Mouse (Mus musculus): ENCODE data around the gene Plekha7.

The Plekha7 gene

DNA sequence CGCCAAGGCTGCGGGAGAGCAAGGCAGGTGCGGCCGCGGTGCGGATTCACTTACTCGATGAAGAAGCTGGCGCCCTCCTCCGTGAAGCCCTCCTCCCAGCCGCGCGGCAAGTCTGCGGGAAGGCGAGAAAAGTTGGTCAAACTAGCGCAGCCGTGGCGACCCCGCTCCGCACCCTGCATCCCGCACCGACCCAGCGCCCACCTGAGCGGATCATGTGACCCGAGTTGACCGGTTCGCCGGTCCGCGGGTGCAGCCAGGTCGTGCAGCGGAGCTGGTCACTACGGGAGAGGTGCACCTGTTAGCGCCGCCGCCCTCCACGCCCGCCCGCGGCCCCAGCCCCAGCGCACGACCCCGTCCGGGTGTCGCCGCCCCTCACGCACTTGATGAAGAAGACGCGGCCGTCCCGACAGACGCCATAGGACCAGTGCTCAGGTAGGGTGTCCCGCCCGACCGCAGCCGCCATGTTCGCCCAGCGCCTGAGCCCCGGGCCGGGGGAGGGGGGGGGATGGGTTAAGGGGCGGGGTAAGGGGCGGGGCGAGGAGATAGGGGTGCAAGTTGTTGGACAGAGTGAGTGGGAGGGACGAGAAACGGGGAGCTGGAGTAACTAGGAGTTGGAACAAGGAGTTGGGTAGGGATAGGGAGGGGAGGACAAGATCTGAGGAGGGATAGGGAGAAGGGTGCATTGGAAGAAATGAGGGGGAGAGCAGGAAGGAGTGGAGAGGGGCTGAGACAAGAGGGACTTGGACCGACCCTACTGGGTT is at the start of gene Plekha7:
Gene Plekha7, minus strand, starts transcription at position 506 of the 761 bp plus-strand sequence.
- no peak for DNase-seq (ENCODE audit: low spot score in 2 of 2)

DNA sequence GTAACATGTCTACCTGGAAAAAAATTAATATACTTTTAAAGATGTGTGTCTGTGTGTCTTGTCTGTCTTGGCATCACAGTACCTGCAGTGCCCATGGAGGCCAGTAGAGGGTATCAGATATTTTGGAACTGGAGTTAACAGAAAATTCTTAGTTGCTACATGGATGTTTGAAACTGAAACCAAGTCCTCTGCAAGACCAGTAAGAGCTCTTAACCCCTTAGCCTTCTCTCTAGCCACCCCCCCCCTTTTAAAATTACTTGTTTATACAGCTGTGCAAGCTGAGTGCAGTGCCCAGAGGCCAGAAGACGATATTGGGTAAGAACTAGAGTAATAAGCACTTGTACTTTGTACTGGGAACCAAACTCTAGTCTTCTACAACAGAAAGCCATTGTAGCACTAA is 28.1 kb upstream of the Plekha7 start:
- DNase-seq (ENCODE audit: low spot score in 2 of 2), result peak in 1 of 2 experiments; percentile 61

DNA sequence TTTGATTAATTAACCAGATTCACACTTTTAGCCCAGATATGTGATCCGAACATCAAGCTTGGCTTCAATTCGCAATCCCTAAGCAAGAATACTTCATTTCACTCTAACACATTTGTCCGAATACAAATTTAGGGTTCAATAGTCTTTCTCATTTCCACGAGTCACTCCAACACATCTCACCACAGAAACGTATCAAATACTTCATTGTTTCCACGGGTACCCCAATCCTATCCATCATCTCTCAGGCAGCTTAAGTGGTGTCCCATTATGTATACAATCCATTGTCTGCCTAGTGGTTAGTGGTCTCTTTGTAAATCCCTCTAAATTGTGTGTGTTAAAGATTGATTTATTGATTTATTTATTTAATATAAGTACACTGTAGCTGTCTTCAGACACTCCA is 27.0 kb upstream of the Plekha7 start:
- no peak for DNase-seq (ENCODE audit: low spot score in 2 of 2)

DNA sequence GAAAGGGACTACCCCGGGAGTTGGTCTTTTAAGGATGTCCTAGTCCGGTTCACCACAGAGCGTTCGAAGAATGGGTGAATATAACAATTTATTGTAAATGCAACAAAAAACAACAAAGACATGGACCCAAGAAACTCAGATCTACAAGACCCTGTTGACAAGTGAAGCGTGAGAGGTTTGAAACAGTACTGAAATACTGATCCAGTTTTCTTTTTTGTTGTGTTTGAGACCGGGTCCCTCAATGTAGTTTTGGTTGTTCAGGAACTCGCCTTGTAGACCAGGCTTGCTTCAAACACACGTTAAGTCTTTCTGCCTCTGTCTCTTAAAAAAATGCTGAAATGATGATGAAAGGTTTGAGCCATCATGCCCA is 26.5 kb upstream of the Plekha7 start:
- DNase-seq (ENCODE audit: low spot score in 2 of 2), result no peak

DNA sequence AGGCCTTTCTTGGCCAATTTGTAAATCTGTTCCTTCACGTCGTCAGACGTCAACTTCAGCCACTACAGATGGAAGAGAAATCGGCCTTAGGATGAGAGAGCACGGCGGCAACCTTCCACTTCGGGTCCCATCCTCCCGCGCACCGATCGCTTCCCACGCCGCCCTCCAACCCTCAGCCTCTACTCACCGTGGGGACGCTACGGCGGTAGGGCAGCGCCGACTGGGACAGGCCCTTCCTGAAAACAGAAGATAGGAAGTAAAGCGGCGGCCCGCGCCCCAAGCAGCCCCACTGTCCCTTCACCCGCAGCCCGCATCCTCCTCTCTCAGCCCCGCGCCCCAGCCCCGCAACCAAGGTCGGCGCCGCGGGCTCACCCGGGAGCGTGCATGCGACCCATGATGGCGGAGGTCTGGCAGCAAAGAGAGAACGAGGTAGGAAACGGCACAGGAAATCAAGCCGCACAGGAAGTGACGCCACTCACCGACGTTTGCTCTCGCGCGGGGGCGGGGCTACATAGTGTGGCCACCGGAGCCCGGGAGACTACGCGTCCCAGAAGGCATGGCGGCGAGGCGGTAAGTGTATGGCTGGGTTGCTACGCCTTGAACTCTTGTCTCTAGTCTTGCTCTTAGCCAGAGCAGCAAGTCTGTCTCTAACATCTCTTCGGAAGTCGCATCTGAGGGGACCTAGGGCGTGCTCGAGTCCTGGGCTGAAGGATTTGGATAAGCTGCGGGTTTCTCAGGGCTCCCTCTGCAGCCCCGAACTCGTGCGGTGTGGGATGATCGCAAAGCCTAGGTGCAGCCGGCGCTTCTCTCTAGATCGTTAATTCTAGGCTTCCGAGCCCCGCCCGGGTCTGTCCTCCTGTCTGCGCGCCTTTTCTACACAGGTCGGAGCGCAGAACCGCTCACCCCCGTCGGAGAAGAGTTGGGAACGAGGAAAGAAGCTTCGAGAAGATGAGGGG is 25.8 kb upstream of the Plekha7 start, which contains the start of gene Rps13:
Gene Rps13, minus strand, starts transcription at position 483 of the 956 bp plus-strand sequence.
- DNase-seq (ENCODE audit: low spot score in 2 of 2), result peak; percentile 93 to 98

DNA sequence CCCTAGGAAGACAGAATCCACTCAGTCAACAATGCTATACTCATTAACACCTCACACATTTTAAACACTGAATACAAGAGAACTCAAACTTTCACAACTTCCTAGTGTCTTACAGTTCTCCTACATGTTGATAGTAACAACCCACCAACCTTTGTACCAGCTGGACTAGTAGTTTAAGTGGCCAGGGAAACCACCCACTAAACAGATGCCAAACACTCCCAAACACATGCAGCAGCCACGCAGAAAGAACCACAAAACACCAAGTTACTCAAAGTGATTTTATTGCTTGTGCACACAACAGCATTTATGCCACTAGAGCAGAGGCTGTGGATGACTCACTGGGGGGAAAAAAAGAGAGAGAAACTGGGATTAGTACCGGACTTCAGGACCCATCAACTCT is 23.1 kb upstream of the Plekha7 start:
- DNase-seq (ENCODE audit: low spot score in 2 of 2), result peak in 1 of 2 experiments; percentile 60

DNA sequence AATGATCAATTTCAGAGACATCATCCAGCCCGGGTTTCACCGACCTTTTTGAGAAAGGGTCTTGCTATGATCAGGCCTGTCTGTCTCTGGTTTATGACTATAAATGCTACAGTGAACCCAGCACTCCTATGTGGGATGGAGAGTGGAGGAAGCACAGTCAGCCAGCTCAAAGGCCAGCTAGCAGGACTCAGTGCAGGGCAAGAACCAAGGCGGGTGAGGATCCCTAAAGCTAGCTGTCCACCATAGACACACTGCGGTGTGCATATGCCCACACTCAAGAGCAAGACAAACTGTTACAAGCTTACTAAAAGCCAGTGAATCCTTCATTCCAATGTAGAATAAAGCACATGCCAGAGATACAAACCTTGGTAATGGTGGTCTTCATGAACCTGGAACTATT is 21.7 kb upstream of the Plekha7 start:
- DNase-seq (ENCODE audit: low spot score in 2 of 2), result no peak

DNA sequence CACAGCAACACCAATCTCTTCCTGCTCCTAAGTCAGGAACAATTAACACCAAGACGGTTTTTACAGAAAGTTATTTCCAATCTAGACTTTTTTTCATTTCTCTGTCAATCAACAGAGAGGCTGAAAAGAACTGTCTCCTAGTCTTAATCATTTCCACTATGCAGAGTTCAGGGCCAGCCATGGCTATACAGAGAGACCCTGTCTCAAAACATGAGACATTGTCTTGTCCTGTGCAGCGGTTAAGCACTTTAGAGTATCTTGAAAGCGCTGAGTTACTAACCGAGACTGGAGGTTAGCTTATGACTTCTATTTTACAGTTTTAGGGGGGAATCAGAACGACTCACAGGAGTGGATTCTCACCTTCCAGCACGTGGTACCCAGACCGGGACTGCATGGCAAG is 20.6 kb upstream of the Plekha7 start:
- DNase-seq (ENCODE audit: low spot score in 2 of 2), result no peak

DNA sequence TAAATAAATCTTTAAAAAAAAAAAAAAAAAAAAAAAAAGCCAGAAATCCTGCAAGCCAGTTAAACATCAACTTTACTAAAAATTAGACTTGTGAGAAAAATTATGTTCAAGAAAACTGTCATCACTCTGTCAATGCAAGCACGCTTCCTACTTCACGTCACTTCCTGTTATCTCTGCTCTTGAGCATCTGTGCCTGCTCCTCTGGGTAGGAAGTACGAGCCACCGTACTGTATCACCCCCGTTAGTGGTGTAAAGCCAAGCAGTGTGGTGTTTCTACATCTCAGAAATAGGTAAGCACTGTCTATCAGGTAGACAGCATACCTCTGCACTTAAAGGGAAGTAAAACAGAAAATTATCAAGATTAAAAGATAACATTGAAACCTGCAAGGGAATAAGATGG is 19.7 kb upstream of the Plekha7 start:
- no peak for DNase-seq (ENCODE audit: low spot score in 2 of 2)

DNA sequence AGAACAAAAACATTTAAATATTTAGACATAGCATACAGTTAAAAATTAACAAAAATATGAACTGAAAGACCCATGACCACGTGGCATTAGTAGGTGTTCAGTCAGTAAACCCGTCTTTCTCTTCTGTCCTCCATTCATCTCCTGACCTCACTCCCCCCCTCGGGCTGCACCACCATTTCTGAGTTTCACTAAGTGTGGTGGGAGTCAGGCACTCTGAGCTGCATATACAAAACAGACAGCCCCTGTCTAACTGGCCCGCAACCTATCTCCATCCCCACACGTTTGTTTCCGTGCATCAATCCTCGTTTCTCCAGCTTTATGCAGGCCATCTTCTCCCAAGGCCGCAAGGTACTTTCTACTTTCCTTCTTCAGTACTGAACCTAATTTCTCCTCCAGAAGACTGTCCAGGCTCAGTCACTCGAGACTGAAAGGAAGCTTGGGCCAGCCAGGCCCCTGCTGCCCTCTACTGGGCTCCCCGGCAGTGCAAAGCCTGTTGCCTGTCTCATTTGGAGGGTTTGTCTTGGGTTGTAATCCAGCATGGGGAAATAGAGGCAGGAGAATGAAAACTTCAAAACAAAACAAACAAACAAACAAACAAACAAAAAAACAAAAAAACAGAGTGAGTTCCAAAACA is 15.3 kb upstream of the Plekha7 start:
- DNase-seq (ENCODE audit: low spot score in 2 of 2), result peak in 1 of 2 experiments; percentile 71

DNA sequence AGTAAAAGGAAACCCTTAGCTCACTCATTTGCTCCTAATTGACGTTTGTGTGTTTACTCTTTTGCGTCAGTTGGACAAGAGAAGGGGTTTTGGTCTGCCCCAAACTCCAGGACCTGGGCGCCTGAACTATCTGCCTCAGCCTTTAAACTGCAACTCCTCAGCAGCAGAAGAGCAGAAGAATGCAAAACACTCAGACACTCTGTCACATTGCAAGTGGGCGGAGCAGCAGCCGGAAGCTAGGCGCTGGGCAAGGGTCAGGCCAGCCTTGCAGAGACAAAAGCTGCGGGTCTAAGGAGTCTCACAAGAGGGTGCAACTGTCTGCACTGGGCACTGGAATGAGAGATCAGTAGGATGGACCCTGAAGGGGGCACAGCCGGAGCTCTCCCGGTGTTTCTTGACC is 1.3 kb upstream of the Plekha7 start:
- DNase-seq (ENCODE audit: low spot score in 2 of 2), result no peak

DNA sequence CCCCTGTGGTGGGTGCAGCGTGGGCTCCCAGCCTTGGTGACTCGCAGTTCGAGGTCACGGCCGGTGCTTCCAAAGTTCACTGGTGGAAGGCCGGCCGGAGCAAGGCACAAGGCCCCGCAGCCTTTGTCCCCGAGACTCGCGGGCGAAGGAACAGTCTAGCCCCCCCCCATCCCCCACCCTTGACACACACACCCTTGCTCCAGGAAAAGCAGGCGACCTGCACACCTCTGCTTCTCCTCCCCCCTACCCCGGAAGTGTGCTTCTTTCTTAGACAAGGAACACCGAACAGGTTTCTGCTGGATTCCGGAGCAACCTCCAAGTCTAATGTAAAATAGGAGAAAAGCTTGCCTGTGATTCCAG is 436 bp upstream of the Plekha7 start:
- no peak for DNase-seq (ENCODE audit: low spot score in 2 of 2)

DNA sequence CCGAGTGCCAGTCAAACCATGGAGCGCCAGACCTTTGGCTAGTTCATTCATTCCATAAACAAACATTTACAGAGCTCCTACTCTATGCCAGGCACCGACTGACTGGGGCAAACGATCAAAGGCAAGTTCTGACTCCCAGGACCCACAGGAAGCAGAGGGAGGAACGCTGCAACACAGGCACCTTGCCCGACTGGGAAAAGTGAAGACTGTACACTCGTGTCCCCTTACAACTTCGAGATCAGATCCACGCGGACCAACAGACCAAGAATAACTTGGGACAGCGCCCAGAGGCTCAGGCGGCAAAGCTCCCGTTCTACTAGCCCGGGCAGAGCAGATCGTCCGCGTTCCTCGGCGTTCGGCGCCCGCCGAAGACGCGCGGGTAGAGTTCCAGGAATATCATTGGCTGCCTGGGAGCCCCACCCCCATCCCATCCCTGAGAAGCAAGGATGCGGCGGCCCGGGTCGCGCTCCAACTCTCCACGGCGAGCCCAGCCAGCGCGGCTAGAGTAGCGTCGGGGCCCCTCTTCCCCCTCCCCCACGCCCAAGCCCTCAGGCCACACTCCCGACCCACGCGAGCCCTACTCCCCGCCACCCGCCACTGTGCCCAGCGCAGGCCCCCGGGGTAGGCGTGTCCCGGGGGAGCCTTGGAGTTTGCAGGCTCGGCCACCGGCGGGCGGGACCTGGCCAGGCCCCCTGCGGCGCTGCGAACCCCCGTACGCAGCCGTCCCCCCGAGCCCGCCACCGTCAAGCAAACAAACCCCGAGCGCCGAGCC is 891 bp downstream of the Plekha7 start:
- DNase-seq (ENCODE audit: low spot score in 2 of 2), result peak in 1 of 2 experiments; percentile 29

DNA sequence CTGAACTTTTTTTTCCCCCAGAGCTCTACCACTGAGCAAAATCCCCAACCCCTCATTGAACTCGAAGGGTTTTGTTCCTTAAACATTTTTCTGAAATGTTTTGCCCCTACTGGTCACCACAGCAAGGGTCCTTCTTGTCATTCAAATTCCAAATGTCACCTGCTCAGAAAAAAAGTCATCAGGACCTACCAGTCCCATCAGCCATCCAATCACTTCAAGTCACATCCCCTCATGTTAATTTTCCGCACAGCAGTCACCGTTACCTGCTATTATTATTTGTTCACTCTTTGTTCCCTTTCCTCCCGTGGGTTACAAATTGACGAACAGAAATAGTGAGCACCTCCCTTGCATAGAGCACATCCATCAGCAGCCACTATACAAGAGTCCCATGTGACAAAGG is 1.6 kb downstream of the Plekha7 start:
- DNase-seq (ENCODE audit: low spot score in 2 of 2), result no peak

DNA sequence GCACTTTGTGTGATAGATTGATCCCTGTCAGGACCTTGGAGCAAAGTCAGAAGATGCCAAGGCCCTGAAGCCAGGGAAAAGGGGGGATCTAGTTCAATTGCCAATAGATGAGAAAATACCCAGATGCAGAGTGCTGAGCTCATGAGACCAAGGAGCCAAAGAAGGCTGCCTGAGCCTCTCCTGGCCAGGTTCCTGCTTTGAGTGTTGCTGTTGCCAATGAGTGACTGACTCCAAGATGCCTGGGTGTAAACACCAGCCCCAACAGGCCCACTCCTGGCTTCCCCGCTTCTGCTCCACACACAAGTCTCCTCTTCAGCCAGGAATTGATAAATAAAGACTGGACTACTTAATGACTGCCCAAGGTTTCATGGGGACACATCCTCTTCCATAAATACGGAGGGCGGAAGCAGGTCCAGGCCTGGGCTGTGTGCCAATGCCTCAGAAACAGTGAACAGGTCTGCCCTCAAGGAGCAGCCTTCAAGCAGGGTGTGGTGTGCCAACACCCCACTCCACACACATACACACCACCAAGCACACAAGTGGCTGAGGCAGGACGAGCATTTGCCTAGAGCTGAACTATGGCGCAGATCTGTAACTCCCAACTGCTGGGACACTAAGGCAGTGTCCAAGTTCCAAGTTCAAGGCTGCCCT is 6.4 kb downstream of the Plekha7 start:
- no peak for DNase-seq (ENCODE audit: low spot score in 2 of 2)

DNA sequence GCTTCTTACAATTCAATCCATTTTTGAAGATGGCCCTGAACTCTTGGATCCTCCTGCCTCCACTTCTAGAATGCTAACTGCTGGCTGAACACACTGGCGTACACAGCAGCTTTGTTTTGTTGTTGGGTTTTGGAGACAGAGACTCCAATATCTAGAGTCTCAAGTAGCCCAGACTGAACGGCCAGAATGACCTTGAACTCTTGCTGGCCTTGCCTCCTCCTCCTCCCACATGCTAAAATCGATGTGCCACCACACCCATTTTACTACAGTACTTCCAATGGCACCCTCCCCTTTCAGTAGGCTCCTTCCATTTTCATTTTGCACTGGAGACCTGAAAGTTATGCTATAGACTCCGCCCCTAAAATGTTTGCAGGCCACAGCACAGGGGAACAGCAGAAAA is 7.0 kb downstream of the Plekha7 start:
- DNase-seq (ENCODE audit: low spot score in 2 of 2), result no peak

DNA sequence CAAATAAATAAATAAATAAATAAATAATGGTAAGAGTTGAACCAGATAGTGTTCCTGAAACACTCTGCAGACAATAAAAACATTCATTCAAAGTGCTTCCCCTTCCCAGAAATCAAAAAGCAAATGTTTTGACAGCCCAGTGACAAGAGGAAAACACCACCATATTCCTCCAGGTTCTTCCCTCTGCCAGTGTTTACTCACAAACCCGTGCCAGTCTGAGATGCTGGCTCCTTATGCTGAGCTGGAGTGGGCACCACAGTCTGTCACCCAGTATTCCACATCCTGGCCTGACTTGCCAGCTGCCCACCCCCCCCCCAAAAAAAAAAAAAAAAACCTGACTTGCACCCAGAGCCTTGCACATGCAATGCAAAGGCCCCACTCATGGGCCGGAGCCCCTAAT is 9.3 kb downstream of the Plekha7 start:
- no peak for DNase-seq (ENCODE audit: low spot score in 2 of 2)

DNA sequence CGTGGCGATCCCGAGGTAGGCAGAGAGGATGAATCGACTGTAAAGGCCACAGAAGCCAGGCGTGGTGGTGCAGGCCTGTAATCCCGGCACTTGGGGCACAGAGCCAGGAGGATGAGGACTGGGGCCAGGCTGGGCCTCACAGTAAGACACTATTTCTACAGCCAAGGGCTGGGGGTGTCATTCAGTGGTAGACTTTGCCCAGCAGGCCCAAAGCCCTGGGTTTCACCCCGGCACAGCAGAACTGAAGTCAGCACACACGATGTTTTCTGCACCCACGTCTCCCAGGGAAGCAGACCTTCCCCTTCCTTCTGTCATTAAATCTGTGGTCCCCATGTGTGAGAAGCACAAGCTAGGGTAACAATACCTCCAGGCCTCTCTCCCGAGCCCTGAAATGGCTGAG is 9.8 kb downstream of the Plekha7 start:
- no peak for DNase-seq (ENCODE audit: low spot score in 2 of 2)

DNA sequence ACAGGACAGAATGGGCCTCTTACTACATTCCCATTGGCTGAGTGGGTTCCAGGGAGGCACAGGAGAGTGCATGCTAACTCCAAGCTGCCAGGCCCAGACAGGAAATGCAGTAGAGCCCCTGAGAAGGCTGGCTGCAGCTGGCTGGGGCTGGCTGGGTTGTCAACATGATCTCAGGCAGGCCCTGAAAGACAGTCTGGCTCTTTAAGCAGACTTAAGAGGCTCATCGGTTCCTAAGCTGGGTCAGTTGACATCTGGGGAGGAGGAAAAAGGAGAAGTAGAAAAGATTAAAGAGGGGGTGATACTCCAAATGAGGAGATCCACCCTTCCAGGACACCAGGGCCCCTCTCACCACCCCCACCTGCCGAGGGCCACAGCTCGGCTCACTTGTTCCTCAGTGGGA is 13.2 kb downstream of the Plekha7 start:
- DNase-seq (ENCODE audit: low spot score in 2 of 2), result no peak

DNA sequence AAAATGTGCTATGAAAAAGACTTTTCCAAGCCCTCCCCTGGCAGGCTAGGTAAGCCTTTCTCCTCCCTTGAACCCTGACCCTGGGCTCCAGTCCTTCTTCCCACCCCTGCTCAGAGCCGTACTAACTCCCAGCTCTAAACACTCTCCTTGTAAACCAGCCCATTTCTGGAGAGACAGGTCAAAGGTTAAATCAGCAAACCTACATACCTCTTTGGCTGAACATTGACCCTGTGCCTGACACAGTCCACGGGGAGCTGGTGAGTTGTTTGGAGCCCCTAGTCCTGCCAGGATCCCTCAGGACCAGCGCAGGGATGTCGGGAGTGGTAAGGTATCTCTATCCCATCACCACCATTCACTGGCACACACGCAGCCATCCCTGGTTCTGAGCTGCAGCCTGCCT is 15.8 kb downstream of the Plekha7 start:
- no peak for DNase-seq (ENCODE audit: low spot score in 2 of 2)

DNA sequence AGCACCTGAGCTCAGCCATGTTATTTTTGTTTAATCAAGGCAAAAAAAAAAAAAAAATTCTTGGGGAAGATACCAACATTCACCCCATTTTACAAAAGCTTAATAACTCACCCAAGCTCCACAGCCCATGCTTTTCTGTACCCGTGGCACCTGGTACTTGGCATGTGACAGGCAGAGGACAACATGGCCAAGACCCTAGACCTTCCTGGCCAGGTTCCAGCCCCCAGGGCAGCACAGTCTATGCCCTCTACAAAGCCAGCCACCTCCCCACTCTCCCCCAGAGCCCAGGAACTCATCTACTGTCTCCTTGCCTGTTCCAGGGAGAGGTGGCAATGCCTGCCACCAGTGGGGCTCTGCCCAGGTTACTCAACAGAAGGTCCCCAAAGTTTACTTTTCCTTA is 17.6 kb downstream of the Plekha7 start:
- DNase-seq (ENCODE audit: low spot score in 2 of 2), result no peak

Data from left cerebral cortex, adult 9 months (tissue).